Mouse (Mus musculus) kidney, postnatal 4 days (tissue): ENCODE data around the gene Tmem270.

Source experiments
- DNase-seq, 2 experiments: peaks; one replicate each; pipeline ENCODE4 v3.0.0; 2021; ENCODE audit warnings: mixed read lengths in 2 of 2

The Tmem270 gene

GRCm38 (mm10) chr5:134876801-134877200 lies 29.7 kb downstream of the Tmem270 start:
- no peak for DNase-seq

- no peak for DNase-seq
These were observed 31.3 kb downstream of the Tmem270 start for GRCm38 (mm10) chr5:134875245-134875644.

- DNase-seq = peak in 1 of 2 experiments; percentile 53
These were observed 32.3 kb downstream of the Tmem270 start for GRCm38 (mm10) chr5:134873956-134874879.

DNA sequence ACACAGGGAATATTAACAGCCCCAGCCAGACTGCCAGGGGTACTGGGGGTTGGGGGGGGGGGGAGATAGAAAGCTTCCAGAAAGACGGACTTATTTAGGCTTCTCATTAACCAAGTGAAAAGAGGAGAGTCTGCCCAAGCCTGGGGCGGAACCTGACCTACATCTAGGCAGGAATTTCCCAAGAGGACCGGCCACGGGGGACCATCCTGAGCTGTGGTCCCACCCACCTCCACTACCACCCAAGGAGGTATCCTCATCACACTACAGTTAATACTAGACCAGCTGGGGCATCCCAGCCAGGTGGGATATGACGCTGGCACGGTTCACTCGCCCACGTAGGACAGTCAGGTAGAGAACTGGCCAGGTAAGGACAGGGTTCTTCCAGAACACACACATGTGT lies 33.5 kb downstream of the Tmem270 start:
- DNase-seq = no peak

GRCm38 (mm10) chr5:134872597-134872996 lies 33.9 kb downstream of the Tmem270 start:
- no peak for DNase-seq

- DNase-seq = no peak
These were observed 38.0 kb downstream of the Tmem270 start for GRCm38 (mm10) chr5:134868506-134868905.

GRCm38 (mm10) chr5:134867320-134868144 lies 39.0 kb downstream of the Tmem270 start:
- peak; percentile 42 to 54 for DNase-seq

- DNase-seq = peak; percentile 65 to 77
These were observed 41.4 kb downstream of the Tmem270 start for GRCm38 (mm10) chr5:134865158-134865557.

DNA sequence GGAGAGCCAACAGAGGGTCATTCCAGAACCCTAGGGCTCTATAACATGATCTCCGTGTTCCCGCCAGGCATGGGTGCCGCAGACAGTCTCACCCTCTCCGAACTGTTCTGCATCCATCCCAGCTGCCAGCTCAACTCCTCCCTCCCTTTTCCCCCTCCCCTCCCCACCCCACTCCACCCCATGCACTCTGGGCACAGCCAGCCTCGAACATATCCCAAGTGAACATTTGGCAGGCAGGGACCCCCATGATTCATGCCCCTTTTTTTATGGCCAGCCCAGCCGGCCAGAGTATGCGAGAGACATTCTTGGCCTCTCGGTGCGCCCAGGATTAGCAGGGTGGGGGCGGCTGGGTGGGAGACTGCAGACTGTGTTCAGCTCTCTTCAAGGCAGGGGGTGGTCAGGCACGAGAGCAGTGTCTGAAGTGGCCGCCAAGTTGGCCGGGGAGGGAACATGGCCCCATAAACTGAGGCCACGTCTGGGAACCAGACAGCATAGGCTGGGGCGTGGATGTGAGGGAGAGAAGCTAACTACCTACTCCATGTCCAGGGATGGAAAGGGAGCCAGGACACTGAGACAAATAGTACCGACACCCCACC lies 44.5 kb downstream of the Tmem270 start:
- DNase-seq = peak; percentile 18 to 31

DNA sequence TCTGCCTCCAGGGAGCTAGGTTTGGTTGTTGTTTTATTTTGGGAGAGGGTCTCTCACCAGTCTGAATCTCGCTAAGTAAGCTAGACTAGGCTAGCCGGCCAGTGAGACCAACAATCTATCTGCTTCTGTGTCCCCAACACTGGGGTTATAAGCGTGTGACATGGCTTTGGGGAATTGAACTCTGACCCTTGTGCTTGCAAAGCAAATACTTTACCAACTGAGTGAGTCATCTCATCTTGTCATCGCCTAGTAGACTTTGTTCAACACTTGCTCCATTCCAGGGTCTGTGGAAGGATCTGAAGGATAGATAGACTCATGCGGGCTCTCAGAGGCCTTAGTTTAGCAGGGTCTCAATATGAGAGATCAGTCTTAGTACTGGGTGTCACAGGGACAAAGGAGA lies 47.3 kb downstream of the Tmem270 start:
- DNase-seq = no peak

DNA sequence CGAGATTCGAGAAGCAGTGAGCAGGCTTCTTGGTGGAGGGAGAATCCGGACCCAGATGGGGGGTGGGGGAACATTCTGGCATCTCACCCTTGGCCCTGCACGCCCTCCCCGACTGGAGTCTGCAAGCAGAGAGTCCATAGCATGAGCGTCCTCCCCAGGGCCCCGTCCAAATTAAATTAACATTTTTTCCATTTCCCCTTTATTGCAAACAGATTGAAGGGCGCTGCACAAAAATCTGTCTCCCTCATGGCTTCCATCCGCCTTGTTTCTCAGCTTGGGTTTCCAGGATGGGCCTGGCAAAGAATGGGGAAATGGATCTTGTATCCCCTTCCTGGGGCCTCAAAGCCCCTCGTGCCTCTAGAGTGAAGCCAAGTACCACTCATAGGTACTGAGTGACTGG lies 48.2 kb downstream of the Tmem270 start:
- DNase-seq = no peak

DNA sequence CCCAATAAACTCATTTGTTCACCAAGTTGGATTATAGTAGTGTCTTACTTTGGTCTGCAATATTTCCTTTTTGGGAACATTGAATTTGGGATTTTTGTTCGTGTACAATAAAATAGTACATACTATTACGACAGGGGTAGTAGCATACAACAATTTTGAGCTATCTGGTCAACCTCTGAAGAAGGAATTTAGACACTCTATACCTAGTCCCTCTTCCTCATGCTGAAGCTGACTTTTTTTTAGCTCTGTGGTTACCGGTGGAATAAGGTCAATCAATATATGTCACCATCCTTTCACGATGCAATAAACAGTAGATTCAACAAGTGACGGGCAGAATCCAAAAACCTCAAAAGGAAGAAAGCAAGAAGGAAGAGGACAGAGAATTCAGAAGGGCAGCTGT lies 53.7 kb downstream of the Tmem270 start:
- no peak for DNase-seq
